12 mouse cellular contexts compared by ENCODE assay signal in genomic region chr13:113464190-113465064, GRCm38 (mm10).
DNase-seq lines count a peak whose midpoint lies in the region; ATAC-seq lines count a peak whose summit lies in the region.
"Had no signal": no experiment of that assay in that cellular context is flagged by ENCODE, and none has a peak within 500 bp of the region (broad histone marks: within the 10 kb centered on the region; RNA-seq: fewer than 3 reads in every experiment).

No protein-coding gene starts in this region.

- ATAC-seq in hindbrain, embryonic 15.5 days (ENCODE audit: low FRiP score, low read depth), result peak; percentile 85
- ATAC-seq in neural tube, embryonic 15.5 days (ENCODE audit: low FRiP score), result peak; percentile 85
- no peak for ATAC-seq in megakaryocyte, adult 5-6 weeks (ENCODE audit: poor library complexity, severe bottlenecking)

- no peak overlapping the region for H3K4me2 ChIP-seq in hindbrain, embryonic 15.5 days
- H3K4me2 ChIP-seq in neural tube, embryonic 15.5 days, result no peak overlapping the region
- H3K4me2 ChIP-seq: heart, embryonic 11.5 days; limb, embryonic 13.5 days; lung, embryonic 14.5 days had no signal

- H3K36me3 ChIP-seq in hindbrain, embryonic 15.5 days, result no peaks in the 10 kb centered on the region
- H3K36me3 ChIP-seq in neural tube, embryonic 15.5 days, result no peaks in the 10 kb centered on the region
- H3K36me3 ChIP-seq: limb, embryonic 13.5 days had no signal

- 49% methylated on average over 10 of the region's 10 CpGs for WGBS in hindbrain, embryonic 15.5 days
- WGBS in neural tube, embryonic 15.5 days, result 41% methylated on average over 10 of the region's 10 CpGs

- no peaks in the 10 kb centered on the region for H3K9me3 ChIP-seq in hindbrain, embryonic 15.5 days
- H3K9me3 ChIP-seq in neural tube, embryonic 15.5 days (replicated peaks), result no peaks in the 10 kb centered on the region
- H3K9me3 ChIP-seq: limb, embryonic 13.5 days had no signal

- DNase-seq in ovary, adult 18-20 months (ENCODE audit: low spot score), result peak; percentile 79
- DNase-seq in ovary, postnatal 14 days (ENCODE audit: low spot score), result no peak
- peak; percentile 40 to 46 for DNase-seq in adrenal gland, postnatal 36 days
- no peak for DNase-seq in spleen, postnatal 36 days (ENCODE audit: low spot score in 2 of 2)
- DNase-seq: kidney, postnatal 10 days; lung, embryonic 14.5 days had no signal

- H3K4me3 ChIP-seq in hindbrain, embryonic 15.5 days, result no peak overlapping the region
- H3K4me3 ChIP-seq in neural tube, embryonic 15.5 days (replicated peaks), result no peak overlapping the region
- H3K4me3 ChIP-seq: limb, embryonic 13.5 days had no signal

- H3K27ac ChIP-seq in hindbrain, embryonic 15.5 days (replicated peaks), result 0 out of 2 replicates have a peak overlapping the region, but pooled peaks have one; percentile 4
- peak overlapping the region; percentile 38; the same call in 1 of the 2 replicates for H3K27ac ChIP-seq in neural tube, embryonic 15.5 days (replicated peaks)
- H3K27ac ChIP-seq: limb, embryonic 13.5 days; stomach, postnatal 0 days had no signal

- peaks cover 14% of the 10 kb centered on the region for H3K4me1 ChIP-seq in hindbrain, embryonic 15.5 days (replicated peaks)
- peaks cover 14% of the 10 kb centered on the region; the same call in 1 of the 2 replicates for H3K4me1 ChIP-seq in neural tube, embryonic 15.5 days
- H3K4me1 ChIP-seq: limb, embryonic 13.5 days had no signal

- H3K27me3 ChIP-seq in hindbrain, embryonic 15.5 days, result no peaks in the 10 kb centered on the region
- H3K27me3 ChIP-seq in neural tube, embryonic 15.5 days (replicated peaks), result no peaks in the 10 kb centered on the region
- H3K27me3 ChIP-seq: limb, embryonic 13.5 days had no signal

- no peak overlapping the region for H3K9ac ChIP-seq in hindbrain, embryonic 15.5 days
- H3K9ac ChIP-seq in neural tube, embryonic 15.5 days (replicated peaks), result no peak overlapping the region
- H3K9ac ChIP-seq: limb, embryonic 13.5 days; lung, embryonic 14.5 days had no signal

Comparison
In these comparisons a context has a peak if more than half of its experiments do, and no peak if none do; other contexts are left out.
1. DNase-seq: peak in ovary, adult 18-20 months (single experiment) and adrenal gland, postnatal 36 days (2 of 2); none in ovary, postnatal 14 days (single experiment) and spleen, postnatal 36 days (0 of 2).